Mouse (Mus musculus) right cerebral cortex, postnatal 4 days (tissue): ENCODE data around the gene Armc7.
A peak's percentile ranks its signal among the peaks of the same experiment; 100 is the strongest.
"Not testable (repeated sequence)": the region's sequence is repeated elsewhere in the genome, so short reads cannot be mapped to it uniquely, and the experiment has no call there.

Experiments used
- DNase-seq: peaks from one replicate; pipeline ENCODE4 v3.0.0-alpha.2; 2022

Armc7 gene

GRCm38 (mm10) chr11:115456182-115456581, 19.3 kb upstream of the Armc7 start:
- no peak for DNase-seq

- DNase-seq, result no peak
Observed at GRCm38 (mm10) chr11:115457405-115457804, 18.1 kb upstream of the Armc7 start.

GRCm38 (mm10) chr11:115460976-115461375, 14.5 kb upstream of the Armc7 start:
- DNase-seq, result no peak

- DNase-seq, result no peak
Observed at GRCm38 (mm10) chr11:115461846-115462242, 13.6 kb upstream of the Armc7 start.

DNA sequence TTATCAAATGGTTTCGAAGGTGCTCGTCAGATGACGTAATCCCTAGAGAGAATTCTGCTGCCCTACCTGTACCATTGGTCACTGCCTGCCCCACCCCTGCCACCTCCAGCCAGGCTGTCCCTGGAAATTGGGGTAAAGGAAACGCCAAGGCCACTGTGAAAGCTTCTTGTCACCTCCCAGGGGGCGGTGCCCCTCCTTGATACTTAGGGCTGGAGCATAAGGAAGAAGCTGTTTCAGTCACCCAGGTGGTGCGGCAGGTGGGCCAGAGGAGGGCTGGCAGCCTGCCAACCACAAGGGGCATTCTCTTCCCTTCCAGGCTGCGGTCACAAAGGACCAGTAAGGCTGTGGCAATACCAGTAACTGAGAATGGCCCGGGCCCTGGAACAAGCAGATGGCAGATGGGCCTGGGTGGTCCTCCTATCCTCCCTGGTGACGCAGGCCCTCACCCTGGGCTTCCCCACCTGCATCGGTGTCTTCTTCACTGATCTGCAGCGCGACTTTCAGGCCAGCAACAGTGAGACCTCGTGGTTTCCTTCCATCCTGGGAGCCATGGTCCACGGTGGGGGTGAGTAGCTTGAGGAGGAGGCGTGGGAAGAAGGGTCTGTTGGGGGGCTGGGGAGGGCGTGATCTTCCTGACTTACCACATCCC, 13.1 kb upstream of the Armc7 start, which contains the start of gene Slc16a5:
Gene Slc16a5, plus strand, starts transcription at position 232 of the 649 bp plus-strand sequence.
- no peak for DNase-seq

DNA sequence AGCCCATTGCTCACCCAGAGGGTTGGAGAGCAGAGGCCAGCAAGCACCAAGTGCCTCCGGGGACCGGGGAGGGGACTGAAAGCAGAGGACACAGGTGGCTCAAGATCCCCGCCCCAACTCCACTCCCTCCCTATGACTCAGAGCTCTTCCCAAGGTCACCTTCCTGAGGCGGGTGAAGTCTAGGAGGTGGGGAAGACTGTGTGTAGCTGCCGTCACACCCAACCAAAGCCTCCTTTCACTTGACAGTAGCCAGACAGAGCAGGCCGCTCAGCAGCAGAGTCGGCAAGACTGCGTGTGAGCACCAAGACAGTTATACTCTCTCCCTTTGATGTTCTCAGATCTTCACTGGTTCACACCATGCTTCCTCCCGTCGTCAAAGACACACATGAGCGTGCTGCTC, 12.1 kb upstream of the Armc7 start:
- DNase-seq, result no peak

- no peak for DNase-seq
Observed at GRCm38 (mm10) chr11:115464851-115465250, 10.6 kb upstream of the Armc7 start.

GRCm38 (mm10) chr11:115467217-115467618, 8.2 kb upstream of the Armc7 start:
- no peak for DNase-seq

DNA sequence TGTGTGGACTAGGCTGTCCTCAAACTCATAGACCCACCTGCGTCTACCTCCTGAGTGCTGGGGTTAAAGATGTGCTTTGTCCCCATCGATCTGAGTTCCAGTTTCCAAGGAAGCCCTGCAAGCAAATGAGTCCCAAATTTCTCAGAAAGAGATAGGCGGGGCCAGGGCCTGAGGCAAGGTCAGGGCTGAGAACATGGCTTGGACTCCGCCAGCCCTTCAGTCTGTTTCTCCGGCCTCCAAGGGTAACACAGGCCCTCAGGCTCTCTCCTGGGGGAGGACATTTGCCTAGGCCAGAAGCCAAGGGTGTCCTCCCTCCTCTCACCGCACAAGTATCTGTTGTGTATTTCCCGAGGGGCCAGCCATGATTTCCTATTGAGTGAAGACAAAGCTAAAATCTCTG, 3.3 kb upstream of the Armc7 start:
- no peak for DNase-seq

DNA sequence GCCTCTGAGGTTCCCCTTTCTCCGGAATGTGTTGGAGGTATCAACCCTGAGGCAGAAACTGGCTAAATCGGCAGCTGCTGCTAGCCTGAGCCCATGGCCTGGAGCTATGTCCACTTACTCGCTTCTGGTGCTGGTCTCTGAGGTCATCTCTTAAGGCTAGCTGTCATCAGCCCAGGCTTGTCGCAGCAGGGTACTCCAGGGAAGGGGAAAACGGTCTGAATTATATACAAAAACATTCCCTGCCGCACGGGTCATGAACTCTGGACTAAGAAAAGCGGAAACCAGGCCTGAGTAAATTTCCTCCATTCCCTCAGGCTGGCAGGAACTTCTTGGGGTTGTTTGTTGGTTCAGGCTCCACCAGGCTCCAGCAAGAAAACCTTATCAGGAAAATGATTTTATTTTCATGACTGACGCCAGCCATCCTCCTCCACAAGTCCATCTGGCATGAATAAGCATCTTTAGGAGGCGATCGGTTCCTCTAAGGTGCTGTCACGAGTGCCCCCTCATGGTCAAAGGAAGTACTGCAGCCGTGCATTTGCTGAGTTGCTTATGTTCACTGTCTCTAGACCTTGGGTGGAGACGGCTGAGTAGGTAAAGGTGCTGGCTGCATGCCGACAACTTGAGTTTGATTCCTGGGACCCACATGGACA, 1.7 kb upstream of the Armc7 start:
- DNase-seq, result peak; percentile 96

DNA sequence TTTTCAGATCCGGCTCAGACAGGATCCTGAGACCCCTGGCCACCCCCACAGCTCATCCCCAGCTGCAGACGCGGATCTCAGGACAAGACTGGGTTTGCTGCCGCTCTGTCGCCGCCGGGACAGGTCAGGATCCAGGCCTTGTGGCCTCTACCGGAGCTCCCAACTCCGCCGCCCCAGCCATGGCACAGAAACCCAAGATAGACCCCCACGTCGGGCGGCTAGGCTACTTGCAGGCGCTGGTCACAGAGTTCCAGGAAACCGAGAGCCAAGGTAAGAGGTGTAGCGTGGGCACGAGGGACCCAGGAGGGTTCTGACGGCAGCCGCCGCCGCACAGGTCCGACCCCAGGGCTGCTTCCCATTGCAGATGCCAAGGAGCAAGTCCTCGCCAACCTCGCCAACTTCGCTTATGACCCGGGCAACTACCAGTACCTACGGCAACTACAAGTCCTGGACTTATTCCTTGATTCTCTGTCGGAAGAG, 331 bp downstream of the Armc7 start:
- DNase-seq, result no peak

DNA sequence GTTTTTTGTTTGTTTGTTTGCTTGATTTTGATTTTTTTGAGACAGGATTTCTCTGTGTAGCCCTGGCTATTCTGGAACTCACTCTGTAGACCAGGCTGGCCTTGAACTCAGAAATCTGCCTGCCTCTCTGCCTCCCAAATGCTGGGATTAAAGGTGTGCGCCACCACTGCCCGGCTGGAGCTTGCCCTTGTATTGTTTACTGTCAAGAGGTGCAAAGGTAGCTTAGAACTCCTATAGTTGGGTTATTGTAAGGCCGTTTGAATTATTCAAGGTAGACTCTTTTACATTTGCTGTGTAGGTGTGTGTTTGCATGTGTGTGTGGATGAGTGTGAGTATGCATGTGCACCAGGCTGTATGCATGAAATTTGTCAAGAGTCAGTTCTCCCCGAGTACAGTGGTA, 1.2 kb downstream of the Armc7 start:
- not testable (repeated sequence) for DNase-seq

DNA sequence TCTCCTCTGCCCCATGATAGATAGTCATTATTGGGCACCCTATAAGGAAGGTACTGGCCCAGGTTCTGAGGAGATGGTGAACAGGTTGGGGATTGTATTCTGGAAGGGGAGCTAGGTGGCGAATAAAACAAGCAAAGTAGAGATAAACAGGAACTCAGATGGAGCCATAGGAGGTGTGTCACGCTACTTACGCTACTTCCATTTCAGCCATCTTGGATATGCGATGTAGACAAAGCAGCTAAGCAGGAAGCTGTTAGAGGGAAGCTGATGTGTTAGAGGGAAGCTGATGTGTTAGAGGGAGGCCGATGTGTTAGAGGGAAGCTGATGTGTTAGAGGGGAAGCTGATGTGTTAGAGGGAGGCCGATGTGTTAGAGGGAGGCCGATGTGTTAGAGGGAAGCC, 1.9 kb downstream of the Armc7 start:
- DNase-seq, result not testable (repeated sequence)

- no peak for DNase-seq
Observed at GRCm38 (mm10) chr11:115478296-115478938, 3.0 kb downstream of the Armc7 start.

DNA sequence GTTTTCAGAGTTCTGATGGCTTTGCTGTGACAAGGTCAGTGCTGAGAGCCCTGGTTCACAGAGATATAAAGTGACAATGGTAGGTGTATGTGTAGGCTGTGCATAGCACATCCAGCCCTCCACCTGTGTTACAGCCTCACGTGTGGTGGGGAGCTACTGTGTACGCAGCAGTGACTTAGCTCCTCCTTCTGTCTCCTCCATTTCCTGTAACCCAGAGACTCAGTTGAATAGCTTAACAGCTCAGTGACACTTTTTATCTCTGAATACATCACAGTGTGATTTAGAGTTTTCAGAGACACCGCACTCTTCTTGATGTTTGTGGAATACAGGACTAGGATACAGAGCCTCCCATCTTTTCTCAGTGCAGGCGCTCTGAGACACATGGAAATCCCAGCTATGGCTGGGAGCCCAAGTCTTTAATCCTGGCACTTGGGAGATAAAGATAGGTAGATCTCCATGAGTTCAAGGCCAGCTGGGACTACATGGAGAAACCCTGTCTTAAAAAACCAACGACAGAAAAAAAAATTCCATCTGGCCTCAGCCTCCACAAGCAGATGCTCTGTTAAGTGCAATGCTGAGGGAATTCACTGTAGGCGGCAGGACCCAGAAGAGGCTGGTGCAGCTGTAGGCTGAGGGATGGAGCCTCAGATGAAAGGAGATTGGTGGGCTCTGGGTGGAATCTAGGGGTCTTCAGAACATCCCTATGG, 6.2 kb downstream of the Armc7 start:
- no peak for DNase-seq

DNA sequence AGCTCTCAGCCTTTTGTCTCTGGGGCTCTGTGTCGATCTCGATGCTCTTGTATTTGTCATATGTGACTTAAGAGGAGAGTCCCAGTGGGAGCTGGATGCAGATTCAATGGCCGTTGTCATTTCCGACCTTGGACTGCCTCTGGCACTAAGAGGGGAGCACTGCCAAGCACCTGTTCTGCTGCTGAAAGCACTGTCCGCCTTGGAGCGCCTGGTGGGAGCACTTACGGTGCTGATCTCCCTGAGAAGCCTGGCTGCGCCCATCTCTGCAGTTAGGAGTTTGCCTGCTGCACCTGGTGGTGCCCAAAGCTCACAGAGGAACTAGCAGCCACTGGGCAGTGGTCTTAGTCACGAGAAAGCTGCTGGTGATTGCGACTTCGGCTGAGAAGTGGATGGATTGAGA, 7.8 kb downstream of the Armc7 start:
- DNase-seq, result no peak

DNA sequence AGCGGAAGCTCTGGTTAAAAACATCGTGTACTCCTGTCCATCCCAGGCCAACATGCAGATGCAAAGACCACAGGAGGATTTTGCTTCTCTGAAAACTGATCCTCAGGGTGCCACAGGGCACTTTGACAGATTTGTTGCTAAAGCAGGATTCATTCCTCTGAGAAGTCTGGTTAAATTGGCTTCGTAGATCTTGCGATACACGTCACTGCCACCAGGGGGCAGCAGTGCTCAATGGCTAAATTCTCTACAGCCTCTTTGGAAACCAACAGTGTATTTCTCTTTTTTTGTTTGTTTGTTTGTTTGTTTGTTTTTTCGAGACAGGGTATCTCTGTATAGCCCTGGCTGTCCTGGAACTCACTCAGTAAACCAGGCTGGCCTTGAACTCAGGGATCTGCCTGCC, 8.3 kb downstream of the Armc7 start:
- DNase-seq, result peak; percentile 86

- DNase-seq, result no peak
Observed at GRCm38 (mm10) chr11:115485155-115485554, 9.7 kb downstream of the Armc7 start.

- no peak for DNase-seq
Observed at GRCm38 (mm10) chr11:115488551-115489104, 13.2 kb downstream of the Armc7 start.

GRCm38 (mm10) chr11:115490441-115491355, 15.2 kb downstream of the Armc7 start:
- DNase-seq, result no peak

DNA sequence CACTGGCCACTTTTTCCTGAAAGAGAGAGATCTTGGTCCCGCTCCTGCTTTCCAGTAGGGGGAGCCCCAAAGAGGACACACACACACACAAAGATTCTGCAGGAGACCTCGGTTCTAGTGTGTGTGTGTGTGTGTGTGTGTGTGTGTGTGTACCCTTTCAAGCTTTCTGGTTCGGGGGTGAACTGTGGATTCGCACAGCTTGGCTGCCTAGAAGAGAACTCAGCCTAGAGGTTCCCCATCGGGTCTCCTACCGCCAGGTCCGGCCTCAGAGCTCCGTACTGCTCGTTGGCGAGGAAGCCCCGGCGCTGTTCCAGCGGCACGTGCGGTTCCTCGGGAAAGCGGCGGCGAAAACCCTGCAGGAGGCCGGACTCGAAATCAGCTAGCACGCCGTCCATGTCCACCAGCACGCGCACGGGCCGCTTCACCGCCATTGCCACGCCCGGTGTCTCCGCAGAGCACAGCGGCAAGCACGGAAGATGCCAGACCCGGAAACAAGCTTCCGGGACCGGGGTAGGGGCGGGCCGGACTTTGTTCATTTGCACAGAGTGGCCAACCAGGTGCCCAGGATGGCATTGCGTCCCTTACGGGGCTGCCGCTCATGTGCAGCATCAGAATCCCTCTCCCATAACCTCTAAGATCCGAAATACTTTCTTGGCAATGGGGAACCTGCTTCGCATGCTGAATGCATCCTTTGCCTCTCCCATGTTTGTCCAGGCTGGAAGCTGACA, 16.1 kb downstream of the Armc7 start, which contains the start of gene Nt5c:
Gene Nt5c, minus strand, starts transcription at position 507 of the 728 bp plus-strand sequence.
- DNase-seq, result peak; percentile 77
